Mouse (Mus musculus) lung, postnatal 25 days (tissue): ENCODE measurements around the gene Cdc42ep4.
A peak's percentile ranks its signal among the peaks of the same experiment; 100 is the strongest.

Experiments used
- DNase-seq: peaks from one replicate; pipeline ENCODE4 v3.0.0; 2022; ENCODE audit warnings: low spot score

Gene Cdc42ep4

DNA sequence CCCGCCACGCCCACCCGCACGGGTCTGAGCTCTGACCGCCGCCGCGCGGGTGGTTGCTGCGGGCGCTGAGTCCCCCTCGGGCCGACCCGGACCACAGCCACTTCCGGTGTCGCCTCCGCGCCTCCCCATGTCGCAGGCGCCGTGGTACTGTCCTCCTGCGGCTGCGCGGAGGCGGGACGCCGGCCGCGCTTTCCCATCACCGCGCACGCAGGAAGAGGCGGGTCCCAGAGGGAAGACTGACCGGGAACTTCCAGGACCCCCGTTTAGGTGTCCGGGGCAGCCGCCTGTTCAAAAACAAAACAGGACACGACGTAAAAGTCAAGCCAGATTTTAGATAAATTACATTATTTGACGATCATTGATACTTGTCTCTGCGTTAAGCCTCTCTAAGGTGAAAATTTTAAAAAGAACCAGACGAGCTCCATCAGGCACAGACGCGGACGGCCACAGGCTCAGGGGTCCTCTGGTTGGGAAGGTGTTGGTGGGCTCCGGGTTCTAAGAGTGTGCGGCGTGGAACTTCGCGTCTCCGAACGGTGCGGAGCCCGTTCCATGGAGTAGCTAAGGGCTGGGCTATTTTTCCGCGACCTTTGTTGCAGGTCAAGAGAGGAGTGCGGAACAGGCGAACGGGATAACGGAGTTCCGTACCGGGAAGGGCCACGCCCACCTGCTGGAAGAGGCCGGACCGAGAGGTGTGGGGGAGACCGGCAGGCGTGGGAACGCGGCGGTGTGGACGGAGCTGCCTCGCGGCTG, 67.5 kb downstream of the Cdc42ep4 start, which contains the start of the genes Fam104a and D11Wsu47e:
Gene Fam104a (minus strand): TSS at position 199 of the 750 bp plus-strand sequence.
Gene D11Wsu47e (plus strand): TSS at position 456 of the 750 bp plus-strand sequence.
- DNase-seq: peak; percentile 96

DNA sequence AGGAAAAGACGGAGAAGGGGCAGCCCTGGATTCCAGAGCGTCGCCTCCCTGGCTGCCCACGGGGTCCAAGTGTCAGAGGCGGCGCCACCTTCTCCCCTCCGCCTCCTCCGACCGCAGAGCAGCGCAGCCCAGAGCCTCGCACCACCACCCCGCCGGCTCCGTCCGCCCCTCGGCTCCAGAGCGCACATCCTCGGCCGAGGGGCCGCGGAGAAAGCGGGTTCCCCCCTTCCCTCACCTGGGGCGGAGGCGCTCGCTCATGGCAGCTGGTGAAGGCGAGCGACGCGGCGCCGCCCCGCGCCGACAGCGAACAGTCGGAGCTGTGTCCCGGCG, 68.1 kb downstream of the Cdc42ep4 start:
- DNase-seq: no peak

GRCm38 (mm10) chr11:113682897-113683626, 68.6 kb downstream of the Cdc42ep4 start:
- peak; percentile 25 for DNase-seq

DNA sequence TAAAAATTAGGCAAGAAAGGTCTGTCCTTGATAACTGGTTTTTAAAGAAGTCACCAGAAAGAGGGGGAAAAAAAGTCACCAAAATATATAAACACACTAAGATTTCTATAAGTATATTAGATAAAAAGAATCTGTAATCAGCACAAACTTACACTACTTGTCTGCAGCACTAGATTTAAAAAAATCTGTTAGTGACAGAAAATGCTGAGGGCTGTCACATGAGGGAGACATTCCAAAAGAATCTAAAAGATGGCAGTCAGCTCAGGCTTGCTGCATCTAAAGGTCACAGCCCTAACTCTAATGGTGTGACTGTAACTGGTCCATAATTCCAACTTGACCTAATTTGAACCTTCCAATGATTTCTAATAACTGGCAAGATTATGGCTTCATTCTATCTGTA, 69.7 kb downstream of the Cdc42ep4 start:
- no peak for DNase-seq

DNA sequence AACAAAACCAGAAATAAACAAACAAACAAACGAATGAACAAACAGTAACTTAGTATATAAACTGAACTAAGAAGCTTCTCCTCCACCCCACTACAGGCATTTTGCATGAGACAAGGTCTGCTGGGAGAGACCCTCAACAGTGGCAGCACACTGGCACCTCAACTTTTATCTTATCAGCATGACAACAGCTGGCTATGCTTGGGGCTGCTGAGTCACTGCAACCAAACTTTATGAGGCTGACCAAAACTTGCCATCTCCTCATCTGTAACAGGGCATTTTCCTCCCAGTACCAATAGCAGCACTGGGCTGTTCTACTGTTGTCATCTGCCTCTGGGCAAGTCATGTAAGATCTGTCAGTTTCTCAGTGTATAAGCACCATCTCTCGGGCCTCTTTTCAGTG, 70.7 kb downstream of the Cdc42ep4 start:
- no peak for DNase-seq

- no peak for DNase-seq
These were observed 73.3 kb downstream of the Cdc42ep4 start for GRCm38 (mm10) chr11:113678373-113678772.

GRCm38 (mm10) chr11:113677378-113677777, 74.3 kb downstream of the Cdc42ep4 start:
- DNase-seq: no peak
